ENCODE assay signal across 36 mouse cellular contexts in the genomic region with DNA sequence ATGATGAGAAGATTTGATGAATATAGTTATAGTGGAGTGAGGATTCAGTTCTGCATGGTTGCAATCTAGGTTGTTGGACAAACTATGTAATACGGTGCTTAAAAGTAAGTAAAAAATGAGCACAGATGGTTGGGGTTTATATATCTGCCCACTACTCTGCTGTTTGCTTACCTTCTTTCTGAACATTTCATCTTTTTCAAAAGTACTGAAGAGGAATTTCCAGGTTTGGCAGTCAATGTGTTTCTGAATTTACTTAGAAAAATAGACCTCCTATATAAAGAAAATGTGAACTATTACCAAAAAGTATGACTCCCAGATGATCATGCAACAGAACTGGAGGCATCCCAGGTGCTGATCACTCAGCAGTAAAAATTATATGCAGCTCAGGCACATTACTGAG.
"Had no signal": no experiment of that assay in that cellular context is flagged by ENCODE, and none has a peak within 500 bp of the region (broad histone marks: within the 10 kb centered on the region; RNA-seq: fewer than 3 reads in every experiment).

No protein-coding gene starts in this region.

- H3K4me1 ChIP-seq: heart, embryonic 10.5 days; heart, embryonic 12.5 days; heart, embryonic 13.5 days; heart, embryonic 15.5 days; hindbrain, embryonic 10.5 days; hindbrain, embryonic 12.5 days; hindbrain, embryonic 13.5 days; hindbrain, embryonic 15.5 days; intestine, embryonic 15.5 days; kidney, embryonic 15.5 days had no signal

- H3K4me2 ChIP-seq: heart, embryonic 11.5 days; heart, embryonic 12.5 days; heart, embryonic 13.5 days; heart, embryonic 15.5 days; hindbrain, embryonic 12.5 days; hindbrain, embryonic 13.5 days; hindbrain, embryonic 14.5 days; hindbrain, embryonic 15.5 days; intestine, embryonic 15.5 days; kidney, embryonic 15.5 days had no signal

- ATAC-seq: hindbrain, embryonic 16.5 days; hindbrain, postnatal 0 days; inflammation-experienced regulatory T-cells, adult 6 months; intestine, embryonic 15.5 days; intestine, embryonic 16.5 days; intestine, postnatal 0 days had no signal

- H3K27me3 ChIP-seq: heart, embryonic 12.5 days; heart, embryonic 13.5 days; heart, embryonic 15.5 days; hindbrain, embryonic 12.5 days; hindbrain, embryonic 13.5 days; hindbrain, embryonic 15.5 days; intestine, embryonic 15.5 days; kidney, embryonic 15.5 days had no signal

- H3K4me3 ChIP-seq: heart, embryonic 10.5 days; heart, embryonic 12.5 days; heart, embryonic 13.5 days; heart, embryonic 15.5 days; hindbrain, embryonic 10.5 days; hindbrain, embryonic 12.5 days; hindbrain, embryonic 13.5 days; hindbrain, embryonic 15.5 days; intestine, embryonic 15.5 days; kidney, embryonic 15.5 days; layer of hippocampus, adult 2 months; left cerebral cortex, adult 2 months had no signal

- DNase-seq: heart, postnatal 10 days; heart, postnatal 14 days; heart, postnatal 36 days; heart, postnatal 4 days; kidney, adult 11 months; kidney, adult 18-20 months; kidney, adult 2 months; kidney, adult 8-10 months; kidney, adult 9 months; kidney, postnatal 10 days; kidney, postnatal 14 days; kidney, postnatal 25 days; kidney, postnatal 36 days; kidney, postnatal 4 days; layer of hippocampus, adult 9-11 months; layer of hippocampus, postnatal 36 days had no signal

- H3K9me3 ChIP-seq: heart, embryonic 10.5 days; heart, embryonic 12.5 days; heart, embryonic 13.5 days; heart, embryonic 15.5 days; hindbrain, embryonic 10.5 days; hindbrain, embryonic 12.5 days; hindbrain, embryonic 13.5 days; hindbrain, embryonic 15.5 days; intestine, embryonic 15.5 days; kidney, embryonic 15.5 days had no signal

- H3K9ac ChIP-seq: heart, embryonic 12.5 days; heart, embryonic 13.5 days; heart, embryonic 15.5 days; hindbrain, embryonic 12.5 days; hindbrain, embryonic 13.5 days; hindbrain, embryonic 14.5 days; hindbrain, embryonic 15.5 days; intestine, embryonic 15.5 days; kidney, embryonic 15.5 days had no signal

- H3K27ac ChIP-seq: heart, embryonic 10.5 days; heart, embryonic 13.5 days; heart, embryonic 15.5 days; hindbrain, embryonic 10.5 days; hindbrain, embryonic 12.5 days; hindbrain, embryonic 13.5 days; hindbrain, embryonic 14.5 days; hindbrain, embryonic 15.5 days; hindbrain, postnatal 0 days; intestine, embryonic 15.5 days; kidney, embryonic 15.5 days; kidney, postnatal 0 days; layer of hippocampus, adult 2 months; left cerebral cortex, adult 2 months had no signal

- H3K36me3 ChIP-seq: heart, embryonic 10.5 days; heart, embryonic 12.5 days; heart, embryonic 13.5 days; heart, embryonic 15.5 days; hindbrain, embryonic 10.5 days; hindbrain, embryonic 12.5 days; hindbrain, embryonic 13.5 days; hindbrain, embryonic 15.5 days; intestine, embryonic 15.5 days; kidney, embryonic 15.5 days had no signal
